Mouse (Mus musculus): ENCODE results near the gene Usp37. TPM values are rescaled to one million over a fixed set of nuclear protein-coding genes. Genes with fewer than 3 reads are reported as not detected.

Usp37 gene
- polyA plus RNA-seq, 1 experiment from 2014 or later, result 31.0 TPM

DNA sequence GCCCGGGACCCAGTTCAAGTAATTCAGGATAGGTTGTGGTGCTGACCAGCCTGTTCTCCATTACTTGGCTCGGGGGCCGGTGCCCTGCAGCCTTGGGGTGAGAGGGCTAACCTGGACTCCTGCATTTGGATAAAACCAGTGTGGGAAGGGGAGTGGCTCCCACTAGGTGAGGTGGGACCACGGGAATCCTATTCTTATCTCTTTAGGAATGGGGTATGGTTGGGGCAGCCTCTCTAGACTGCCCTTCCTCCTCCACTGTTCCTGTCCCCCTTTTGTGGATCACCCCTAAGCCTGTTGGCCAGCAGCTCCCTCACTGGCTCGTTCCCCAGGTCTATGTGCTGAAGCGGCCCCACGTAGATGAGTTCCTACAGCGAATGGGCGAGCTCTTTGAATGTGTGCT is 149.8 kb downstream of the Usp37 start:
- H3K27ac ChIP-seq, result no peak overlapping the region
- 86% methylated on average over 9 of the region's 9 CpGs for WGBS
- H3K9ac ChIP-seq, result no peak overlapping the region; the same call in 1 of the 2 replicates

GRCm38 (mm10) chr1:74393697-74394096 is 150.4 kb downstream of the Usp37 start:
- Histone ChIP-seq H3K27me3 (no peaks in the 10 kb centered on the region), H3K36me3 (peaks cover 21% of the 10 kb centered on the region), H3K4me3 (peak overlapping the region; percentile 97), H3K27ac (no peak overlapping the region), H3K9ac (no peak overlapping the region), H3K4me1 (peaks cover 44% of the 10 kb centered on the region), H3K9me3 (no peaks in the 10 kb centered on the region), H3K4me2 (peak overlapping the region; percentile 86)
- WGBS, result 78% methylated on average over 9 of the region's 9 CpGs
- ATAC-seq (ENCODE audit: borderline replicate concordance, extremely low read depth, low FRiP score, low TSS enrichment), result no peak

More for the DNA sequence above, 149.8 kb downstream of the Usp37 start:
- peaks cover 43% of the 10 kb centered on the region for H3K4me1 ChIP-seq
- no peaks in the 10 kb centered on the region for H3K27me3 ChIP-seq
- no peak overlapping the region for H3K4me3 ChIP-seq
- no peaks in the 10 kb centered on the region for H3K9me3 ChIP-seq
- peaks cover 21% of the 10 kb centered on the region for H3K36me3 ChIP-seq
- ATAC-seq (ENCODE audit: borderline replicate concordance, extremely low read depth, low FRiP score, low TSS enrichment), result no peak
- H3K4me2 ChIP-seq, result no peak overlapping the region

GRCm38 (mm10) chr1:74393010-74393409 is 151.1 kb downstream of the Usp37 start:
- Histone ChIP-seq H3K4me2 (peak overlapping the region; percentile 86), H3K9me3 (no peaks in the 10 kb centered on the region), H3K36me3 (peaks cover 21% of the 10 kb centered on the region), H3K27me3 (no peaks in the 10 kb centered on the region), H3K27ac (peak overlapping the region; percentile 99), H3K9ac (peak overlapping the region; percentile 99), H3K4me3 (peak overlapping the region; percentile 97), H3K4me1 (peaks cover 43% of the 10 kb centered on the region)
- 33% methylated on average over 7 of the region's 7 CpGs for whole genome bisulfite sequencing
- ATAC-seq (ENCODE audit: borderline replicate concordance, extremely low read depth, low FRiP score, low TSS enrichment), result no peak

GRCm38 (mm10) chr1:74392446-74392994 is 151.6 kb downstream of the Usp37 start:
- Histone ChIP-seq H3K9ac (peak overlapping the region; percentile 99), H3K4me2 (peak overlapping the region; percentile 86), H3K27ac (peak overlapping the region; percentile 99), H3K4me1 (peaks cover 47% of the 10 kb centered on the region), H3K36me3 (peaks cover 21% of the 10 kb centered on the region), H3K9me3 (no peaks in the 10 kb centered on the region), H3K4me3 (peak overlapping the region; percentile 97), H3K27me3 (no peaks in the 10 kb centered on the region)
- WGBS, result under 1% methylated on average over 16 of the region's 16 CpGs
- ATAC-seq (ENCODE audit: borderline replicate concordance, extremely low read depth, low FRiP score, low TSS enrichment), result peak; percentile 4; the same call in 1 of the 2 replicates

GRCm38 (mm10) chr1:74391844-74392441 is 152.1 kb downstream of the Usp37 start:
- H3K27ac ChIP-seq, result peak overlapping the region; percentile 99
- H3K4me1 ChIP-seq, result peaks cover 51% of the 10 kb centered on the region
- under 1% methylated on average over 60 of the region's 63 CpGs for WGBS
- H3K4me3 ChIP-seq, result peak overlapping the region; percentile 97
- H3K36me3 ChIP-seq, result peaks cover 21% of the 10 kb centered on the region
- H3K9me3 ChIP-seq, result no peaks in the 10 kb centered on the region
- no peaks in the 10 kb centered on the region for H3K27me3 ChIP-seq
- H3K9ac ChIP-seq, result peak overlapping the region; percentile 99
- peak overlapping the region; percentile 86 for H3K4me2 ChIP-seq
- peak; percentile 43 for ATAC-seq (ENCODE audit: borderline replicate concordance, extremely low read depth, low FRiP score, low TSS enrichment)

- peak within 1 kb of the TSS; percentile 86 for H3K4me2 ChIP-seq
- 3% methylated on average over 47 of the region's 51 CpGs for WGBS
- H3K4me3 ChIP-seq, result peak within 1 kb of the TSS; percentile 97
- H3K36me3 ChIP-seq, result peaks cover 21% of the 10 kb centered on the region
- H3K27me3 ChIP-seq, result no peaks in the 10 kb centered on the region
- H3K4me1 ChIP-seq, result peaks cover 46% of the 10 kb centered on the region
- H3K27ac ChIP-seq, result peak within 1 kb of the TSS; percentile 99
- H3K9me3 ChIP-seq, result no peaks in the 10 kb centered on the region
- H3K9ac ChIP-seq, result peak within 1 kb of the TSS; percentile 99
- ATAC-seq (ENCODE audit: borderline replicate concordance, extremely low read depth, low FRiP score, low TSS enrichment), result peak; percentile 78
These were observed 152.9 kb downstream of the Usp37 start, which contains the start of gene Ctdsp1 for GRCm38 (mm10) chr1:74390924-74391748. Gene Ctdsp1 (plus strand): TSS chr1:74391509.

DNA sequence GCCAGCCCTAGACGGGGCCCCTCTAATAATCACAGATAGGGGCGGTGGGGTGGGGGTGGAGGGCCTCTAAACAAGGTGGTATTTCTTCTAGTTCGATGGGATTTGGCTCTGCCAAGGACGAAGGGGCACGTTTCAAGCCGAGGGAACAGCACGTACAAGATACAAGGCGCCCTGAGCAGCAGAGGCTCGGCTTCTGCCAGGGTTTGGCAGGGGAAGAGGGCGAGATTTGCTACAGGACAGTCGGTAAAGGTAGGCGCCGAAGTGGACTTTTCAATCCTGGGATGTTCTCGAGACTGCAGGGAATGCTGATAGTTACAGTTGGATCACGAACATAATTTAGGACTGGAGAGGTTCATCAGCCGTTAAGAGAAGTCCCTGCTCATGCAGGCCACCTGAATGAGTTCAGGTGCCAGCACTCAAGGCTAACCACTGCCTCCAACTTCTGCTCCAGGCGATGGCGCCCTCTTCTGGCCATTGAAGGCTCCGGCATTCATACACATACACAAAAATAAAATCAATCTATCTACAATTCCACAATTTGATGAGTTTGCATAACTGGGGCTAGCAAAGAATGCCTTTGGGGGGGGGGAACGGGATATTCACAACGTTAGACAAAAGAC is 153.7 kb downstream of the Usp37 start:
- peaks cover 20% of the 10 kb centered on the region for H3K36me3 ChIP-seq
- H3K9me3 ChIP-seq, result no peaks in the 10 kb centered on the region
- H3K9ac ChIP-seq, result peak overlapping the region; percentile 39
- peak overlapping the region; percentile 99 for H3K27ac ChIP-seq
- H3K4me1 ChIP-seq, result peaks cover 46% of the 10 kb centered on the region
- no peak for ATAC-seq (ENCODE audit: borderline replicate concordance, extremely low read depth, low FRiP score, low TSS enrichment)
- peak overlapping the region; percentile 97 for H3K4me3 ChIP-seq
- H3K27me3 ChIP-seq, result no peaks in the 10 kb centered on the region
- H3K4me2 ChIP-seq, result peak overlapping the region; percentile 86
- WGBS, result 3% methylated on average over 21 of the region's 21 CpGs

GRCm38 (mm10) chr1:74389831-74390286 is 154.2 kb downstream of the Usp37 start:
- no peak for ATAC-seq (ENCODE audit: borderline replicate concordance, extremely low read depth, low FRiP score, low TSS enrichment)
- WGBS, result 4% methylated on average over 29 of the region's 29 CpGs
- Histone ChIP-seq H3K36me3 (peaks cover 15% of the 10 kb centered on the region), H3K27ac (peak overlapping the region; percentile 99), H3K4me3 (peak overlapping the region; percentile 97), H3K9ac (peak overlapping the region; percentile 39), H3K27me3 (no peaks in the 10 kb centered on the region), H3K4me1 (peaks cover 43% of the 10 kb centered on the region), H3K4me2 (peak overlapping the region; percentile 86), H3K9me3 (no peaks in the 10 kb centered on the region)

- WGBS, result 74% methylated on average over 7 of the region's 7 CpGs
These were observed 155.6 kb downstream of the Usp37 start for GRCm38 (mm10) chr1:74388398-74388920.

DNA sequence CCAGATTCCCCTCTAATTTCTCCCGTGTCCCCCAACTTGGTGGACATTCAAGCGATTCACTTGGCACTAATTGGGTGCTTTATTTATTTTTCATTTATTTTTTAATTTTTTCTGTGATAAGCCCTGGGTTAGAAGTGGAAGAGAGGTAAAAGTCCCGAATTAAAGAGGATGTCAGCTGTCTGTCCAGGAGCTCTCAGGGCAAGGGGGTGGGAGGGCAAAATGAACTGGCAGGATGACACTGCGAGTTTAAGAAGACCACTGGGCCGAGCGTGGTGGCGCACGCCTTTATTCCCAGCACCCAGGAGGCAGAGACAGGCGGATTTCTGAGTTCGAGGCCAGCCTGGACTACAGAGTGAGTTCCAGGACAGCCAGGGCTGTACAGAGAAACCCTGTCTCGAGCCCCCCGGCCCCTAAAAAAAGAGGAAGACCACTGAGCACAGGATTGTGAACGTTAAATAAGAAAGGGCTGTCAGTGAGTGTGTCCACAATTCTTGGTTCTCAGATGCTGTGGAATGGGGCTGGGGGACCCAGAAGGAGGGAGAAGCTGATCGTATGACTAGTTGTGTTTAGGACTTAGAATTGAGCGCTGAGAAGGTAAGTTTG is 156.6 kb downstream of the Usp37 start:
- Histone ChIP-seq H3K4me3 (peak overlapping the region; percentile 55), H3K27ac (peak overlapping the region; percentile 99), H3K9me3 (no peaks in the 10 kb centered on the region), H3K36me3 (no peaks in the 10 kb centered on the region), H3K4me2 (peak overlapping the region; percentile 65), H3K27me3 (no peaks in the 10 kb centered on the region), H3K9ac (peak overlapping the region; percentile 61; the same call in 1 of the 2 replicates), H3K4me1 (peaks cover 28% of the 10 kb centered on the region)
- WGBS, result 47% methylated on average over 15 of the region's 15 CpGs
- no peak for ATAC-seq (ENCODE audit: borderline replicate concordance, extremely low read depth, low FRiP score, low TSS enrichment)

More at GRCm38 (mm10) chr1:74388398-74388920, 155.6 kb downstream of the Usp37 start:
- Histone ChIP-seq H3K27me3 (no peaks in the 10 kb centered on the region), H3K36me3 (peaks cover 1% of the 10 kb centered on the region; the same call in 1 of the 2 replicates), H3K4me1 (peaks cover 36% of the 10 kb centered on the region), H3K4me3 (no peak overlapping the region), H3K9me3 (no peaks in the 10 kb centered on the region), H3K9ac (no peak overlapping the region), H3K27ac (peak overlapping the region; percentile 26; the same call in 1 of the 2 replicates), H3K4me2 (no peak overlapping the region)
- no peak for ATAC-seq (ENCODE audit: borderline replicate concordance, extremely low read depth, low FRiP score, low TSS enrichment)

Measured in lung, embryonic 15.5 days (tissue).